Mouse (Mus musculus): ENCODE measurements around the gene Pex5l.

The Pex5l gene

GRCm38 (mm10) chr3:32924168-32924567 lies 218.9 kb downstream of the Pex5l start:
- DNase-seq: no peak

- peak in 1 of 2 experiments; percentile 3 for DNase-seq
Observed at GRCm38 (mm10) chr3:32910071-32910551, 232.9 kb downstream of the Pex5l start.

DNA sequence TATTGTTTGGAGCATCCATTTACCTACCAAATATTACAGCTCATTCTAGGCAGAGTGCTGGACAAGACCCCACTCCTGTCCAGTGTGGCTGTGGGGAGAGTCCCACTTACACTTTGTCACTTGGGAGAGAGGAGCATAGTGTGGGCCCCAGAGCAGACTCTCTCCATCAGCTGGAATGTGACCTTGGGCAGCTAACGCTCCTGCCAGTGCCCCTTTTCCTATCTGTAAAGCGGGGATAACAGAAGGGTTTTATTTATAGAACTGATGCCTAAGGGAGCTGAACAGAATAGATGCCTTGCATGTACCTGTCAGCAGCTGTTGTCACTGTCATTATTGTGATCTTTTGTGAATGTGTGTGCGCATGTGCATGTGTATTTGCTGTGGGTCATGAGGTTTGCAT lies 234.6 kb downstream of the Pex5l start:
- DNase-seq: no peak

GRCm38 (mm10) chr3:32905850-32906779 lies 236.9 kb downstream of the Pex5l start:
- no peak for DNase-seq

- no peak for DNase-seq
Observed at GRCm38 (mm10) chr3:32904599-32904998, 238.4 kb downstream of the Pex5l start.

- DNase-seq: no peak
Observed at GRCm38 (mm10) chr3:32903462-32903861, 239.6 kb downstream of the Pex5l start.

Data from cerebellum, postnatal 36 days (tissue).